Mouse (Mus musculus): ENCODE results near the gene Pid1. TPM values are rescaled to one million over a fixed set of nuclear protein-coding genes. Genes with fewer than 3 reads are reported as not detected.

The Pid1 gene
- polyA plus RNA-seq, 1 experiment from 2014 or later = 5.0 TPM

- no peaks in the 10 kb centered on the region for H3K4me1 ChIP-seq (ENCODE audit: control insufficient read depth, insufficient read depth, low read length)
- no peaks in the 10 kb centered on the region for H3K9me3 ChIP-seq (replicated peaks; ENCODE audit: control insufficient read depth, low read length)
- no peak overlapping the region for H3K27ac ChIP-seq (ENCODE audit: low read depth, low read length)
- H3K27me3 ChIP-seq (ENCODE audit: control insufficient read depth, insufficient read depth, low read length) = no peaks in the 10 kb centered on the region
- H3K4me3 ChIP-seq (ENCODE audit: low read depth, low read length) = no peak overlapping the region
- ATAC-seq (replicated peaks; ENCODE audit: insufficient number of reproducible peaks, low FRiP score, low TSS enrichment) = no peak
- H3K9ac ChIP-seq (ENCODE audit: low read depth, low read length) = no peak overlapping the region
- no peak overlapping the region for H3K4me2 ChIP-seq
- H3K36me3 ChIP-seq (ENCODE audit: control insufficient read depth, insufficient read depth, low read length) = no peaks in the 10 kb centered on the region
- WGBS (ENCODE audit: insufficient replicate concordance) = 80% methylated on average over 1 of the region's 1 CpGs
These were observed 64.3 kb downstream of the Pid1 start for GRCm38 (mm10) chr1:84299719-84300118.

- Histone ChIP-seq H3K9me3 (replicated peaks; ENCODE audit: control insufficient read depth, low read length) (no peaks in the 10 kb centered on the region), H3K27ac (ENCODE audit: low read depth, low read length) (no peak overlapping the region), H3K9ac (ENCODE audit: low read depth, low read length) (no peak overlapping the region), H3K27me3 (ENCODE audit: control insufficient read depth, insufficient read depth, low read length) (peaks cover 7% of the 10 kb centered on the region; the same call in 1 of the 2 replicates), H3K4me2 (no peak overlapping the region; the same call in 1 of the 2 replicates), H3K4me1 (ENCODE audit: control insufficient read depth, insufficient read depth, low read length) (no peaks in the 10 kb centered on the region), H3K36me3 (ENCODE audit: control insufficient read depth, insufficient read depth, low read length) (no peaks in the 10 kb centered on the region), H3K4me3 (ENCODE audit: low read depth, low read length) (no peak overlapping the region)
- WGBS (ENCODE audit: insufficient replicate concordance) = 29% methylated on average over 6 of the region's 6 CpGs
- ATAC-seq (replicated peaks; ENCODE audit: insufficient number of reproducible peaks, low FRiP score, low TSS enrichment) = no peak
These were observed 77.3 kb downstream of the Pid1 start for GRCm38 (mm10) chr1:84286682-84287111.

GRCm38 (mm10) chr1:84285620-84286019 lies 78.4 kb downstream of the Pid1 start:
- Histone ChIP-seq H3K4me1 (ENCODE audit: control insufficient read depth, insufficient read depth, low read length) (no peaks in the 10 kb centered on the region), H3K36me3 (ENCODE audit: control insufficient read depth, insufficient read depth, low read length) (no peaks in the 10 kb centered on the region), H3K27me3 (ENCODE audit: control insufficient read depth, insufficient read depth, low read length) (peaks cover 7% of the 10 kb centered on the region; the same call in 1 of the 2 replicates), H3K4me2 (no peak overlapping the region), H3K27ac (ENCODE audit: low read depth, low read length) (no peak overlapping the region), H3K4me3 (ENCODE audit: low read depth, low read length) (no peak overlapping the region), H3K9me3 (replicated peaks; ENCODE audit: control insufficient read depth, low read length) (no peaks in the 10 kb centered on the region), H3K9ac (ENCODE audit: low read depth, low read length) (no peak overlapping the region)
- WGBS (ENCODE audit: insufficient replicate concordance) = 78% methylated on average over 7 of the region's 7 CpGs
- no peak for ATAC-seq (replicated peaks; ENCODE audit: insufficient number of reproducible peaks, low FRiP score, low TSS enrichment)

- Histone ChIP-seq H3K27ac (ENCODE audit: low read depth, low read length) (no peak overlapping the region), H3K4me2 (peak overlapping the region; percentile 90), H3K27me3 (ENCODE audit: control insufficient read depth, insufficient read depth, low read length) (peaks cover 7% of the 10 kb centered on the region; the same call in 1 of the 2 replicates), H3K4me3 (ENCODE audit: low read depth, low read length) (peak overlapping the region; percentile 58), H3K36me3 (ENCODE audit: control insufficient read depth, insufficient read depth, low read length) (no peaks in the 10 kb centered on the region), H3K9ac (ENCODE audit: low read depth, low read length) (peak overlapping the region; percentile 66), H3K4me1 (ENCODE audit: control insufficient read depth, insufficient read depth, low read length) (no peaks in the 10 kb centered on the region), H3K9me3 (replicated peaks; ENCODE audit: control insufficient read depth, low read length) (no peaks in the 10 kb centered on the region)
- peak; percentile 76 for ATAC-seq (replicated peaks; ENCODE audit: insufficient number of reproducible peaks, low FRiP score, low TSS enrichment)
- WGBS (ENCODE audit: insufficient replicate concordance) = 4% methylated on average over 39 of the region's 53 CpGs
These were observed 79.5 kb downstream of the Pid1 start for GRCm38 (mm10) chr1:84284293-84285068.

- Histone ChIP-seq H3K27me3 (ENCODE audit: control insufficient read depth, insufficient read depth, low read length) (peaks cover 7% of the 10 kb centered on the region; the same call in 1 of the 2 replicates), H3K36me3 (ENCODE audit: control insufficient read depth, insufficient read depth, low read length) (no peaks in the 10 kb centered on the region), H3K27ac (ENCODE audit: low read depth, low read length) (no peak overlapping the region), H3K4me1 (ENCODE audit: control insufficient read depth, insufficient read depth, low read length) (no peaks in the 10 kb centered on the region), H3K9ac (ENCODE audit: low read depth, low read length) (no peak overlapping the region), H3K4me3 (ENCODE audit: low read depth, low read length) (no peak overlapping the region), H3K4me2 (peak overlapping the region; percentile 17; the same call in 1 of the 2 replicates), H3K9me3 (replicated peaks; ENCODE audit: control insufficient read depth, low read length) (no peaks in the 10 kb centered on the region)
- no peak for ATAC-seq (replicated peaks; ENCODE audit: insufficient number of reproducible peaks, low FRiP score, low TSS enrichment)
- 4% methylated on average over 2 of the region's 2 CpGs for WGBS (ENCODE audit: insufficient replicate concordance)
These were observed 80.9 kb downstream of the Pid1 start for GRCm38 (mm10) chr1:84283119-84283518.

GRCm38 (mm10) chr1:84280171-84280570 lies 83.8 kb downstream of the Pid1 start:
- no peaks in the 10 kb centered on the region for H3K4me1 ChIP-seq (ENCODE audit: control insufficient read depth, insufficient read depth, low read length)
- peaks cover 3% of the 10 kb centered on the region; the same call in 1 of the 2 replicates for H3K27me3 ChIP-seq (ENCODE audit: control insufficient read depth, insufficient read depth, low read length)
- H3K4me2 ChIP-seq = no peak overlapping the region
- WGBS (ENCODE audit: insufficient replicate concordance) = 83% methylated on average over 3 of the region's 3 CpGs
- H3K4me3 ChIP-seq (ENCODE audit: low read depth, low read length) = no peak overlapping the region
- H3K27ac ChIP-seq (ENCODE audit: low read depth, low read length) = no peak overlapping the region
- ATAC-seq (replicated peaks; ENCODE audit: insufficient number of reproducible peaks, low FRiP score, low TSS enrichment) = no peak
- no peaks in the 10 kb centered on the region for H3K36me3 ChIP-seq (ENCODE audit: control insufficient read depth, insufficient read depth, low read length)
- H3K9me3 ChIP-seq (replicated peaks; ENCODE audit: control insufficient read depth, low read length) = no peaks in the 10 kb centered on the region
- no peak overlapping the region for H3K9ac ChIP-seq (ENCODE audit: low read depth, low read length)

- Histone ChIP-seq H3K4me3 (ENCODE audit: low read depth, low read length) (no peak overlapping the region), H3K9me3 (replicated peaks; ENCODE audit: control insufficient read depth, low read length) (no peaks in the 10 kb centered on the region), H3K27ac (ENCODE audit: low read depth, low read length) (no peak overlapping the region), H3K27me3 (ENCODE audit: control insufficient read depth, insufficient read depth, low read length) (no peaks in the 10 kb centered on the region), H3K36me3 (ENCODE audit: control insufficient read depth, insufficient read depth, low read length) (no peaks in the 10 kb centered on the region), H3K4me2 (no peak overlapping the region), H3K4me1 (ENCODE audit: control insufficient read depth, insufficient read depth, low read length) (no peaks in the 10 kb centered on the region), H3K9ac (ENCODE audit: low read depth, low read length) (no peak overlapping the region)
- WGBS (ENCODE audit: insufficient replicate concordance) = 75% methylated on average over 7 of the region's 7 CpGs
- ATAC-seq (replicated peaks; ENCODE audit: insufficient number of reproducible peaks, low FRiP score, low TSS enrichment) = no peak
These were observed 85.4 kb downstream of the Pid1 start for GRCm38 (mm10) chr1:84278359-84279255.

GRCm38 (mm10) chr1:84272951-84273350 lies 91.0 kb downstream of the Pid1 start:
- 68% methylated on average over 4 of the region's 4 CpGs for WGBS (ENCODE audit: insufficient replicate concordance)

More at GRCm38 (mm10) chr1:84272951-84273350, 91.0 kb downstream of the Pid1 start:
- Histone ChIP-seq H3K4me2 (no peak overlapping the region), H3K36me3 (ENCODE audit: control insufficient read depth, insufficient read depth, low read length) (no peaks in the 10 kb centered on the region), H3K27me3 (ENCODE audit: control insufficient read depth, insufficient read depth, low read length) (no peaks in the 10 kb centered on the region), H3K27ac (ENCODE audit: low read depth, low read length) (no peak overlapping the region), H3K4me1 (ENCODE audit: control insufficient read depth, insufficient read depth, low read length) (no peaks in the 10 kb centered on the region), H3K4me3 (ENCODE audit: low read depth, low read length) (no peak overlapping the region), H3K9ac (ENCODE audit: low read depth, low read length) (no peak overlapping the region), H3K9me3 (replicated peaks; ENCODE audit: control insufficient read depth, low read length) (no peaks in the 10 kb centered on the region)
- ATAC-seq (replicated peaks; ENCODE audit: insufficient number of reproducible peaks, low FRiP score, low TSS enrichment) = no peak

All from heart, embryonic 11.5 days (tissue).